Mouse (Mus musculus): ENCODE data around the gene Galp. TPM values are rescaled to one million over a fixed set of nuclear protein-coding genes. Genes with fewer than 3 reads are reported as not detected.
"Not testable (repeated sequence)": the region's sequence is repeated elsewhere in the genome, so short reads cannot be mapped to it uniquely, and the experiment has no call there.

Gene Galp
- polyA plus RNA-seq, 1 experiment, result not detected

DNA sequence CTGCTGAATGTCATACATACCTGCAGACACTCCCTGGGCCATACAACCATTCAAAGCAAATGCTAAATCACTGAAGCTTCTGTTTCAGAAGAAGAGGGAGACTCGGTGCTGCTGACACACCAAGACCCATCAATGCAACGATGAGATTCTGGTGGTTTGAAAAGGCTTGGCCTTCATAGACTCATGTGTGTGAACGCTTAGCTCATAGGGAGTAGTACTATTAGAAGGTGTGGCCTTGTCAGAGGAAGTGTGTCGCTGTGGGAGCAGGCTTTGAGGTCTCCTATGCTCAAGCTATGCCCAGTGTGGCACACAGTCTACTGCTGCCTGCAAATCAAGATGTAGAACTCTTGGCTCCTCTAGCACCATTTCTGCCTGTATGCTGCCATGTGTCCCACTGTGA, 60.5 kb downstream of the Galp start:
- DNase-seq (ENCODE audit: low read depth), result no peak

DNA sequence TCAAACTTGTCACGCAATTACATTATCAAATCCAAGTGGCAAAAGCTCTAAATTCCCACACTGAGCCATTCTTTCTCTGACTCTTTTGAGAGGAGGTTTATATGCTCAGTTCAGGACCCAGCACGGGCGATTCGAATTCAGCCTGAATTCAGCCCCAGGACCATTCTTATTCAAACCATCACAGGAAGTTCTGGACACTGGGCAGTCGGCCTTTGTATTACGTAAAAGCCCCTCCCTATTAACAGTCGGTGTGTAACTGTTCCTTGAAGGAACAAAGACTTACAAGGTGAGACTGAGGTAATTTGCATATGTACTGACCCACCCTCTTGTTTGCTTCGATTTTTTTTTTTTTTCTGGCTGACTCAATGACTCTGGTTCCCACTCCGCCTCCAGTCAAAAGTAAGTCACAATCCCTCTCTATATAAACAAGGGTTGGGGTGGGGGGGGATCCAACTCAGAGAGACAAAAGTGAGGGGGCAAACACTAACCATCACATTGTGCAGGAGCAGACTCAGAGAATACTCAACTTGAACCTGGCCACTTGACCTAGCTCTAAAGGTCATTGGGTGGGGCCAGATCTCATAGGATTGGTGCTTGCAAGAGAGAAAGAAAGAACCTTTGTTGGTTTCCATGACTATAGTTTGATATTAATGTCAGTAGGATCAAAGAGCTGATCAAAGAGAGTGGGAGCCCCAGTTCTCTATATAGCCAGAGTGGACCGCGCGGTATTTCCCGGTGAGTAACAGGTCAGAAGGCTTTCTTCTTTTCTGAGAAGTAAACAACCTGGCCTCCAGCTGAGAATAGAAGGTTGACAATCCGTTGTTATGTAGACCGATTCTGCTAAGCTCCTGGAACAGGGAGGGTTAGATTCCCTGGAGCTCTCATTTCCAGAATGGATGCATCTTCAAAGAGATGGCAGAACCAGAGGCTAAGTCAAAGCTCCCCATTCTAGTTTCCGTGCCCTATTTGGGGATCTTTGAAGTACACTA, 61.6 kb downstream of the Galp start:
- no peak for DNase-seq (ENCODE audit: low read depth)

DNA sequence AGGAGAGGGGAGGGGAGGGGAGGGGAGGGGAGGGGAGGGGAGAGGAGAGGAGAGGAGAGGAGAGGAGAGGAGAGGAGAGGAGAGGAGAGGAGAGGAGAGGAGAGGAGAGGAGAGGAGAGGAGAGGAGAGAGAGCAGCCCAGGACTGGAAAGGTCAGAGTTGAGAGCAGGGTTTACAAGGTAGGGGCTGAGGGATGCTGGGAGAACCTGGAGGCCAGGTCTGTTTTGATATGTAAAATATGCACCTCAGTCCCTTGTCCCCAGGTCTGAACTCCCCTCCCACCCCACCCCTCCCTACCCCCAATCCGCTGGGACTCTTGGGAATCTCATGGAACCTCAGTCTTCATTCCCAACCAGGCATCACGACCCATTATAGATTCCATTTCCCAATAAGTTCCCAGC, 63.1 kb downstream of the Galp start:
- DNase-seq (ENCODE audit: low read depth), result not testable (repeated sequence)

DNA sequence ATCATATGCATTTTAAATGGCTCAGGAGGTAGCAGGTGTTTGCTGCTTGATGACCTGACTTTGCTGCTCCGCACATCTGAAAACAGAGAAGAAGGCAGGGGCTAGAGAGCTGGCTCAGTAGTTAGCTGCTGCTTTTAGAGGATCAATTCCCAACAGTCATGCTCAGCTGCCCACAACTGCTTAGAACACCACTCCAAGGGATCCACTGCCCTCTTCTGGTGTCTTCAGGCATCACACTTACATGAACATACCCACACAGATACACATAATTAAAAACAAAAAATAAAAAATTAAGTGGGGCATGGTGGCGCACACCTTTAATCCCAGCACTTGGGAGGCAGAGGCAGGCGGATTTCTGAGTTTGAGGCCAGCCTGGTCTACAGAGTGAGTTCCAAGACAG, 65.2 kb downstream of the Galp start:
- DNase-seq (ENCODE audit: low read depth), result no peak

DNA sequence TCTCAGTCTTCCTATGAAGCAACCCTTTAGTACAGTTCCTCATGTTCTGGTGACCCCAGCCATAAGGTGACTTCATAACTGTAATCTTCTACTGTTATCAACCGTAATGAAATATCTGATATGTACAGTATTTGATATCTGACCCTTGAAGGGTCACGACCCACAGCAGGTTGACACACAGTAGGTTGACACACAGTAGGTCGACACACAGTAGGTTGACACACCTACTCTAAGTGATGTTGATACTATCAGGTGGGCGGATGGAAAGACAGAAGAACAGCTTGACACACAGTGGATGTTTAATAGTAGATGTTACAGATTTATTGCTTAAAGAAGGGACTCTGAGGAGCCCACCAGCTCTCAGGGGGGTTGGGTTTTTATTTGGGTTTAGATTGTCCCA, 66.1 kb downstream of the Galp start:
- DNase-seq (ENCODE audit: low read depth), result no peak

DNA sequence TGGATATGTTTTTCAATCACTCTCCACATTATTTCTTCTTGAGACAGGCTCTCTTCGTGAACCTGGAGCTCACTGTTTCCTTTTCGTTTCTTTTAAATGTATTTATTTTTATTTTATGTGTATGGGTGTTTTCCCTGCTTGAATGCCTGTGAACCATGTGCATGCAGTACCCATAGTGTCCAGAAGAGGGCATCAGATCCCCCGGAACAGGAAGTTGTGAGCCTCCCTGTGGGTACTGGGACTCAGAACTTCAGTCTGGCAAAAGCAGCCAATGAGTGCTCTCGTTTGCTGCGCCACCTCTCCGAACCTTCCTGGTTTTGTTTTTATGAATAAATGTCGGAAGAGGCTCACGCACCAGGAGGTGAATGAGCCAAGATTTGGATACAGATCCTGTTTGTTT, 68.8 kb downstream of the Galp start:
- DNase-seq (ENCODE audit: low read depth), result no peak

Other genes starting within 250 kb of the Galp start
- gene Vmn1r65, start 186.1 kb upstream of the Galp start, polyA plus RNA-seq (2012; rRNA removed), result not detected in 2 replicates
- not detected in 2 replicates for gene Nlrp4c, start 151.9 kb upstream of the Galp start, polyA plus RNA-seq (2012; rRNA removed)
- gene Zfp787, start 41.1 kb upstream of the Galp start, polyA plus RNA-seq (2012; rRNA removed), result 56.6 and 57.7 TPM in 2 replicates
- 15.7 and 17.0 TPM in 2 replicates for gene Zfp444, start 24.9 kb upstream of the Galp start, polyA plus RNA-seq (2012; rRNA removed)
- not detected in 2 replicates for gene Zscan5b, start 25.2 kb downstream of the Galp start, polyA plus RNA-seq (2012; rRNA removed)
- 1,972 and 2,446 TPM in 2 replicates for gene Epp13, start 55.6 kb downstream of the Galp start, polyA plus RNA-seq (2012; rRNA removed)
- gene Zfp667, start 89.5 kb downstream of the Galp start, polyA plus RNA-seq (2012; rRNA removed), result 1.5 and 1.6 TPM in 2 replicates
- 0.96 and 1.1 TPM in 2 replicates for gene Zfp583, start 134.2 kb downstream of the Galp start, polyA plus RNA-seq (2012; rRNA removed)
- gene Gm3854, start 146.7 kb downstream of the Galp start, polyA plus RNA-seq (2012; rRNA removed), result 0.14 and 0.18 TPM in 2 replicates
- gene Zfp78, start 166.2 kb downstream of the Galp start, polyA plus RNA-seq (2012; rRNA removed), result 0.49 and 0.90 TPM in 2 replicates
- gene Zfp28, start 186.2 kb downstream of the Galp start, polyA plus RNA-seq (2012; rRNA removed), result 3.0 and 3.3 TPM in 2 replicates
- gene Smim17, start 201.6 kb downstream of the Galp start, polyA plus RNA-seq (2012; rRNA removed), result not detected in 2 replicates
- 0.03 TPM in 1 of 2 replicates, not detected in the other for gene Gm20715, start 213.2 kb downstream of the Galp start, polyA plus RNA-seq (2012; rRNA removed)
- not detected in 2 replicates for gene Olfr1344, start 241.6 kb downstream of the Galp start, polyA plus RNA-seq (2012; rRNA removed)